Mouse (Mus musculus) MEL (cell line): Measurements from ENCODE around the gene Sparcl1. TPM values are rescaled to one million over a fixed set of nuclear protein-coding genes. Genes with fewer than 3 reads are reported as not detected.

Experiments used
- DNase-seq: peaks from one replicate; pipeline ENCODE4 v3.0.0; 2011; ENCODE audit warnings: low read depth, low spot score
- H3K27ac ChIP-seq: 2 replicates; pipeline ENCODE4 v1.5.1; 2012; ENCODE audit warnings: low read depth, mild to moderate bottlenecking, control low read depth, low read length, moderate library complexity; ENCODE audit not compliant: control insufficient read depth
- H3K27me3 ChIP-seq, 2 experiments: fragments of 150-350 bp in 1 of 2; sonication (generic) in 1 of 2; 2 replicates each; pipeline ENCODE4 v1.6.1; 2012; ENCODE audit warnings: low read length in 2 of 2, mild to moderate bottlenecking in 2 of 2, improper control_type of control experiment in 1 of 2, moderate library complexity in 1 of 2; ENCODE audit not compliant: insufficient read depth in 2 of 2, control insufficient read depth in 1 of 2
- H3K36me3 ChIP-seq, 2 experiments: 2 replicates each; pipeline ENCODE4 v1.6.1; 2012 to 2014; ENCODE audit warnings: low read length in 2 of 2, improper control_type of control experiment in 1 of 2, inconsistent platforms in 1 of 2, mild to moderate bottlenecking in 1 of 2; ENCODE audit not compliant: insufficient read depth in 2 of 2, control insufficient read depth in 1 of 2
- H3K4me1 ChIP-seq, 2 experiments: fragments of 150-350 bp in 1 of 2; sonication (generic) in 1 of 2; 2 replicates each; pipeline ENCODE4 v1.6.1; 2012; ENCODE audit warnings: low read length in 2 of 2, improper control_type of control experiment in 1 of 2, mild to moderate bottlenecking in 1 of 2; ENCODE audit not compliant: insufficient read depth in 2 of 2, control insufficient read depth in 1 of 2
- H3K4me3 ChIP-seq, 2 experiments: fragments of 150-350 bp in 1 of 2; sonication (generic) in 1 of 2; 2 replicates each; pipeline ENCODE4 v1.5.1; 2012; ENCODE audit warnings: low read depth in 2 of 2, low read length in 2 of 2, mild to moderate bottlenecking in 2 of 2, moderate library complexity in 2 of 2, control low read depth in 1 of 2, improper control_type of control experiment in 1 of 2; ENCODE audit not compliant: control insufficient read depth in 1 of 2, insufficient read depth in 1 of 2
- H3K79me2 ChIP-seq: 2 replicates; pipeline ENCODE4 v1.6.1; 2012; ENCODE audit warnings: mild to moderate bottlenecking, low read length, moderate library complexity; ENCODE audit not compliant: control insufficient read depth, poor library complexity, insufficient read depth
- H3K9ac ChIP-seq: 2 replicates; pipeline ENCODE4 v1.6.1; 2012; ENCODE audit warnings: low read depth, mild to moderate bottlenecking, control low read depth, low read length, moderate library complexity; ENCODE audit not compliant: control insufficient read depth, poor library complexity, severe bottlenecking
- H3K9me3 ChIP-seq: fragments of 150-350 bp; sonication (generic); replicated peaks from 2 replicates; pipeline ENCODE4 v1.6.1; 2012; ENCODE audit warnings: mild to moderate bottlenecking, low read length, improper control_type of control experiment, moderate library complexity; ENCODE audit not compliant: insufficient read depth
- BHLHE40 ChIP-seq: IDR thresholded peaks from 2 replicates; pipeline ENCODE4 v1.6.1; 2012; ENCODE audit warnings: low read depth, mild to moderate bottlenecking, inconsistent platforms, low read length, improper control_type of control experiment, borderline replicate concordance
- CTCF ChIP-seq, 3 experiments: IDR thresholded peaks in 2 of 3; conservative IDR thresholded peaks in 1 of 3; 2 replicates each; pipeline ENCODE4 v1.5.1; 2011 to 2012; ENCODE audit warnings: low read length in 3 of 3, low read depth in 2 of 3, mild to moderate bottlenecking in 2 of 3, improper control_type of control experiment in 1 of 3, inconsistent platforms in 1 of 3, mixed read lengths in 1 of 3, moderate library complexity in 1 of 3; ENCODE audit not compliant: control insufficient read depth in 1 of 3, insufficient read depth in 1 of 3, poor library complexity in 1 of 3, severe bottlenecking in 1 of 3
- EP300 ChIP-seq, 2 experiments: IDR thresholded peaks; 2 replicates each; pipeline ENCODE4 v1.6.1; 2011; ENCODE audit warnings: improper control_type of control experiment in 2 of 2, low read length in 2 of 2, low read depth in 1 of 2, mild to moderate bottlenecking in 1 of 2
- GATA1 ChIP-seq: IDR thresholded peaks from 2 replicates; pipeline ENCODE4 v1.6.1; 2011; ENCODE audit warnings: low read depth, low read length, improper control_type of control experiment
- JUND ChIP-seq: IDR thresholded peaks from 2 replicates; pipeline ENCODE4 v1.6.1; 2011; ENCODE audit warnings: low read depth, mild to moderate bottlenecking, improper control_type of control experiment, low read length
- MAX ChIP-seq: IDR thresholded peaks from 2 replicates; pipeline ENCODE4 v1.6.1; 2011; ENCODE audit warnings: low read length, improper control_type of control experiment
- MEF2A ChIP-seq: IDR thresholded peaks from 2 replicates; pipeline ENCODE4 v1.6.1; 2014; ENCODE audit warnings: low read depth, mild to moderate bottlenecking, inconsistent platforms, low read length, improper control_type of control experiment; ENCODE audit not compliant: poor library complexity, insufficient replicate concordance, severe bottlenecking; ENCODE audit errors: extremely low read depth
- MYC ChIP-seq: IDR thresholded peaks from 2 replicates; pipeline ENCODE4 v1.6.1; 2011; ENCODE audit warnings: low read depth, mild to moderate bottlenecking, low read length, improper control_type of control experiment, moderate library complexity
- NRF1 ChIP-seq: IDR thresholded peaks from 2 replicates; pipeline ENCODE4 v1.6.1; 2014; ENCODE audit warnings: low read depth, mild to moderate bottlenecking, inconsistent platforms, low read length, improper control_type of control experiment, moderate library complexity; ENCODE audit not compliant: poor library complexity, insufficient read depth, severe bottlenecking
- RAD21 ChIP-seq: IDR thresholded peaks from 2 replicates; pipeline ENCODE4 v1.6.1; 2011; ENCODE audit warnings: mild to moderate bottlenecking, low read depth, low read length, improper control_type of control experiment
- SIN3A ChIP-seq: IDR thresholded peaks from 2 replicates; pipeline ENCODE4 v1.6.1; 2012; ENCODE audit warnings: low read length, improper control_type of control experiment, inconsistent platforms
- TAL1 ChIP-seq: IDR thresholded peaks from 2 replicates; pipeline ENCODE4 v1.6.1; 2012; ENCODE audit warnings: mild to moderate bottlenecking, inconsistent platforms, low read length, moderate library complexity, mixed read lengths
- TBP ChIP-seq: IDR thresholded peaks from 2 replicates; pipeline ENCODE4 v1.8.0; 2011; ENCODE audit warnings: low read depth, low read length, improper control_type of control experiment
- TCF12 ChIP-seq: IDR thresholded peaks from 2 replicates; pipeline ENCODE4 v1.6.1; 2014; ENCODE audit warnings: low read depth, mild to moderate bottlenecking, inconsistent platforms, low read length, improper control_type of control experiment, moderate library complexity
- UBTF ChIP-seq: IDR thresholded peaks from 2 replicates; pipeline ENCODE4 v1.6.1; 2012; ENCODE audit warnings: low read depth, mild to moderate bottlenecking, inconsistent platforms, low read length, improper control_type of control experiment, moderate library complexity, borderline replicate concordance; ENCODE audit not compliant: insufficient read depth
- USF2 ChIP-seq, 2 experiments: IDR thresholded peaks; 2 replicates each; pipeline ENCODE4 v1.6.1; 2011 to 2012; ENCODE audit warnings: improper control_type of control experiment in 2 of 2, low read length in 2 of 2, borderline replicate concordance in 1 of 2, inconsistent platforms in 1 of 2, low read depth in 1 of 2, mild to moderate bottlenecking in 1 of 2; ENCODE audit not compliant: insufficient read depth in 1 of 2
- ZMIZ1 ChIP-seq: IDR thresholded peaks from 2 replicates; pipeline ENCODE4 v1.6.1; 2012; ENCODE audit warnings: low read depth, mild to moderate bottlenecking, inconsistent platforms, low read length, improper control_type of control experiment, moderate library complexity
- ZNF384 ChIP-seq: IDR thresholded peaks from 2 replicates; pipeline ENCODE4 v1.6.1; 2012; ENCODE audit warnings: low read depth, mild to moderate bottlenecking, inconsistent platforms, low read length, improper control_type of control experiment
- polyA plus RNA-seq, 2 experiments: library from polyadenylated mRNA; stranded (reverse) in 1 of 2; unstranded in 1 of 2; fragments of >175 nt in 1 of 2; fragments of >200 nt in 1 of 2; gene quantifications; 2 replicates each; pipeline versions ENCODE4 v1.2.1 to v1.2.4; 2012; ENCODE audit warnings: low replicate concordance in 2 of 2, low read depth in 1 of 2; ENCODE audit not compliant: insufficient read length in 2 of 2, insufficient read depth in 1 of 2, missing spikeins in 1 of 2
- total RNA-seq: library from RNA; depleted of rRNA; stranded (reverse); fragments of 300-350 nt; gene quantifications from 2 replicates; pipeline ENCODE4 v1.2.3, GENCODE M21; 2012

The Sparcl1 gene
- total and polyA plus RNA-seq, 3 experiments, result not detected

DNA sequence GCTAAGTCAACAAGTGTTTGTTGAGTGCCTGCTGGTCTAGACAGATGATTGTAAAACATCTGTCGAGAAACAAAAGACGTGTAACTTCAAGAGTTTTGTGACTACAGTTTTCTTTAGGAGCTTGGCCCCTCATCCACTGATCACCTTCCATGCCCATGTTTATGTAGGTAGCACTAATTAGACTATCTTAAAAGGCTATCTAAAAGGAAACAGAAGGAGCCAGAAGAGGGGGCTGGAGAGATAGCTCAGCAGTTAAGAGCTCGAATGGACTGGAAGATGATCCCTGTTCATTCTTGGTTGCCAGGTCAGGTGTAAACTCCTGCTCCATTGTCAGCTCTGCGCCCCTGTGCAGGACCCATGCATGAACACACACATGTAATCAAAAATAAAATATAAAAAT lies 65.4 kb downstream of the Sparcl1 start:
- no peaks in the 10 kb centered on the region for H3K27me3 ChIP-seq
- TF ChIP-seq ZMIZ1 (peak; percentile 16; the same call in 1 of the 2 replicates), GATA1 (peak; percentile 80), NRF1 (no peak), TBP (peak; percentile 56; the same call in 1 of the 2 replicates), RAD21 (no peak; the same call in 1 of the 2 replicates), SIN3A (0 out of 2 replicates have a peak, but pooled peaks have one; percentile 10), TAL1 (peak; percentile 27; the same call in 1 of the 2 replicates), TCF12 (peak; percentile 61; the same call in 1 of the 2 replicates), CTCF (IDR thresholded peaks at IDR 0.05 in 2 of 3, conservative IDR thresholded peaks at IDR 0.05 in 1 of 3; ENCODE audit: control insufficient read depth in 1 of 3, insufficient read depth in 1 of 3, low read depth in 2 of 3, low read length in 3 of 3, poor library complexity in 1 of 3, severe bottlenecking in 1 of 3) (peak in 1 of 3 experiments; percentile 22; a peak in 2 of 6 replicates), EP300 (IDR thresholded peaks at IDR 0.05; ENCODE audit: low read depth in 1 of 2, low read length in 2 of 2) (peak in 1 of 2 experiments; percentile 64; a peak in 3 of 4 replicates)
- TF ChIP-seq, all 39 proteins: peak for 8
- peak overlapping the region; percentile 92 to 95 for H3K4me3 ChIP-seq
- DNase-seq, result peak; percentile 47
- H3K4me1 ChIP-seq, result peaks cover 9 to 28% of the 10 kb centered on the region in 2 experiments
- H3K79me2 ChIP-seq, result peaks cover 16% of the 10 kb centered on the region
- peaks cover 6 to 33% of the 10 kb centered on the region in 2 experiments for H3K36me3 ChIP-seq
- peak overlapping the region; percentile 88 for H3K27ac ChIP-seq
- H3K9ac ChIP-seq, result peak overlapping the region; percentile 80
- H3K9me3 ChIP-seq, result no peaks in the 10 kb centered on the region

DNA sequence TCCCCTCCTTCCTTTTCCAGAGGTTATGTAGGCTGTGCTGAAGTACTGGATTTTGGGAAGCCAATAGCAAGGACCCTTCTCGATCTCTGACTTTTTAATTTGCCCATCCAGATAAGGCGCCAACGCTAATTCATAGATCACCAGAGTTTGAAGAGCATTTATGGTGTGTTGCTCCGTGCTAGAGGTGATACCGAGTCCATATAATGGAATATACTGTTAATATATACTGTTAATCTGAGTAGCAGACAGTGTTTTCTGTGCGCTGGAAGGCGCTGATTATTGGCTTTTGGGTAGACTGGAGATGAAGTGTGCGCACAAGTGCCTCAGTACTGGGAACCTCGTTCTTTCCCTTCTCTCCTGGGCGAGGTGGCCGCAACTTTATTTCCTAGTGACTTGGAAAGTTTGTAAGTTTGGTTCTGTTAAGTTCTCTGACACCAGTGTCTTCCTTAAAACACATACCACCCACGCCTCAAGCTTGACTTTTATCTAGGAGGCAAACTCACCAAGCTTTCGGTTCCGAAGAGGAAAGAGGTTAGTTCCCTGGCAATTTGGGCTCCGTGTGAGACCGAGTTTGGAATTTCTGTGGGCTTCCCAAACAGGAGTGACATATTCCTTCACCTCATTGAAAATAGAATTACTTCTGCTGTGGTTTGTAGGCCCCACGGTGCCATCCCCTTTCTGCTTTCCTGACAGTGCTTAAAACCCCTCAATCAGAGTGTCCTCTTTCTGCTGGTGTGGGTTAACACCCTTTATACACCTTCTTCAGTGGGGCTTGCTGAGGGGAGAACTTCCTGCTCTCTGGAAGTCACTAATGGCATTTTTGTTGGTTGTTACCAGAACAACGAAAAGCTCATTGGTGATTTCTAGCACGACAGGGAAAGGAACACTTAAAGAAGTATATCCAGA lies 66.1 kb downstream of the Sparcl1 start:
- peak overlapping the region; percentile 80 for H3K9ac ChIP-seq
- TF ChIP-seq ZMIZ1, result peak; percentile 18; the same call in 1 of the 2 replicates
- TF ChIP-seq USF2 (IDR thresholded peaks at IDR 0.05; ENCODE audit: borderline replicate concordance in 1 of 2, insufficient read depth in 1 of 2, low read depth in 1 of 2, low read length in 2 of 2), result 0 out of 4 replicates have a peak, but pooled peaks of 1 of the 2 experiments have one; percentile 14
- TF ChIP-seq UBTF, result 0 out of 2 replicates have a peak, but pooled peaks have one; percentile 38
- TF ChIP-seq BHLHE40, result no peak
- TF ChIP-seq GATA1, result peak; percentile 40; the same call in 1 of the 2 replicates
- TF ChIP-seq JUND, result no peak
- peak; percentile 52; the same call in 1 of the 2 replicates for TF ChIP-seq MYC
- peak; percentile 54; the same call in 1 of the 2 replicates for TF ChIP-seq SIN3A
- peak; percentile 32; the same call in 1 of the 2 replicates for TF ChIP-seq TBP
- TF ChIP-seq ZNF384, result no peak
- TF ChIP-seq MAX, result peak; percentile 44; the same call in 1 of the 2 replicates
- no peak for TF ChIP-seq MEF2A
- peak in 1 of 2 experiments; percentile 8; a peak in 1 of 4 replicates for TF ChIP-seq EP300 (IDR thresholded peaks at IDR 0.05; ENCODE audit: low read depth in 1 of 2, low read length in 2 of 2)
- no peaks in the 10 kb centered on the region for H3K9me3 ChIP-seq
- H3K4me1 ChIP-seq, result peaks cover 9 to 25% of the 10 kb centered on the region in 2 experiments
- peak overlapping the region; percentile 92 to 95 for H3K4me3 ChIP-seq
- no peaks in the 10 kb centered on the region for H3K27me3 ChIP-seq
- H3K27ac ChIP-seq, result peak overlapping the region; percentile 88
- DNase-seq, result peak; percentile 71
- peaks cover 5 to 33% of the 10 kb centered on the region in 2 experiments for H3K36me3 ChIP-seq
- H3K79me2 ChIP-seq, result peaks cover 14% of the 10 kb centered on the region
